Mouse (Mus musculus): Measurements from ENCODE around the gene 4933428G20Rik.

The 4933428G20Rik gene

DNA sequence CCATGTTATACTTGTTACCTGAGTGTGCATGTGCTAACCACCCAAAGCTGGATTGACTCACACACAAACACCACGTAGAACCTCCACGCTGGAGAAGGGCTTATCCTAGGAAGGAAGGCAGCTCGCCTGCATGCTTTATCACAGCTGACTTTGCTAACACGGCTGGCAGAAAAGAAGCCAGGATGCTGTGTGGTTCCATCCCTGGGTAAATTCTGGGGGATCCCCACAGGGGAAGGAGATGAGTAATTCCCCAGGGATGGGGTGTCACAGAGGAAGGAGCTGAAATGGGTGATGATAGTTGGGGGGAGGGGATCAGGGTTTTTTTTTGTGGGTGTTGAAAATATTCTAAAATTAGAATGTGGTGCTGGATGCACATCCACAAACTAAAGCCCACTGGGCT, 5.6 kb upstream of the 4933428G20Rik start:
- DNase-seq (ENCODE audit: low spot score): no peak

DNA sequence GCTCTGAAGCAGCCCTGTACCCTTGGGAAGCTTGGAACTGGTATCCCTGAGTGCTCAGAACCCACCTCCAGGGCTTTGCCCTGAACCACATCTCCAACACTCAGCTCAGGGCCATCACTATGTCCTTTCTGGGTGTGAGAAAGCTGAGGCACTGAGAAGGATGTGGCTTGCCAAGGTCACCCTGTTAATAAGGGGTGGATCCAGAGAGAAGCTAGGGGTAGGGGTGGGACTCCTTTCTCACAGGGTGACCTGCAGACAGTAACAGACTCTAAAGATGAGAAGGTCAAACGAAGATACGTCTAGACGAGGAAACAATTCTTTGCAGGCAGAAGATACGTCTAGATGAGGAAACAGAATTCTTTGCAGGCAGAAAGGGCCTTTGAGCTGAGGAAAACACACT, 2.7 kb upstream of the 4933428G20Rik start:
- DNase-seq (ENCODE audit: low spot score): no peak

- no peak for DNase-seq (ENCODE audit: low spot score)
Observed at GRCm38 (mm10) chr11:97502383-97502782, 2.2 kb upstream of the 4933428G20Rik start.

DNA sequence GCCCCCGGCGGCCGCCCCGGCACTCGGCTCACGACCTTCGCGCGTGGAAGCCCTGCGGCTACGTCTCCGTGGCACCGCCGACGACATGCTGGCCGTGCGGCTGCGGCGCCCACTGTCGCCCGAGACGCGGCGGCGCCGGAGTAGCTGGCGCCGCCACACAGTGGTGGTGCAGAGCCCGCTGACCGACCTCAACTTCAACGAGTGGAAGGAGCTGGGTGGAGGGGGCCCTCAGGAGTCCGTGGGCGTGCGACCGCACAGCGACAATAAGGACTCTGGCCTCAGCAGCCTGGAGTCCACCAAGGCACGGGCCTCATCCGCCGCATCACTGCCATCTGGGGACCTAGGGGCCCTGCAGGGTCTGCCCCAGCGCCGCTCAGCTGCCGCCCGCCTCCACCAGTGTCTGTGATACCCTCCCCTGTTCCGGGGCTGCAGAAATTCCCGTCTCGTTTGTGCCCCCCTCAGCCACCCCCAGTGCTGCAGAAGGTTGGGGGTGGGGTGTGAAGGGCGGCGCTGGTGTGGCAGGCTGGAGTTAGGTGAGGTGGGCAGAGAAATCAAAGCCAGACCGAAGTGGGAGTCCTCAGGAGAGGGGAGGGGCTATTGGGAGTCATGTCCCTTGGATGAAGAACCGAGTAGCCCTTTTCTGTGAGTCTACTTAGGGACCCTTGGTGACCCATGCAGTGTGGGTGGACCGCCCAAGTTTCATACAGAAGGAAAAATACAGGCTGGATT, 744 bp upstream of the 4933428G20Rik start:
- no peak for DNase-seq (ENCODE audit: low spot score)

DNA sequence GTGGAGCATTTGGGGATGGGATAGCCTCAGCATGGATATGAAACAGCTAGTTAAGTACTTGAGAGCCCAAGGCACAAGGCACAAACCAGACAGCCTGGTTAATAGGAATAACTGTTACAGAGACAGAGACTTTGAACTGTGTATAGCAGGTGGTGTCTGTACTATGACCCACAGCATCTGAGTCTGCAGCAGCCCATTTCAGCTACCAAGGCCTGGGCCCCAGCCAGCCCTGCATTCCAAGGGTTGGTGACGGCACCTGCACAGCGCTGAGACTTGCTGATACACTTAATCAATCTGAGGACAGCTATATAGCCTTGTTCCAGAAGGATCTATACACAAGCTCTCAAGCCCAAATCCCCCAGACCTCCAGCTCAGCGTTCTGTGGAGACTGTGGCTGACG, 2.6 kb downstream of the 4933428G20Rik start:
- DNase-seq (ENCODE audit: low spot score): no peak

GRCm38 (mm10) chr11:97492836-97493235, 7.3 kb downstream of the 4933428G20Rik start:
- DNase-seq (ENCODE audit: low spot score): no peak

- DNase-seq (ENCODE audit: low spot score): no peak
Observed at GRCm38 (mm10) chr11:97491640-97492039, 8.5 kb downstream of the 4933428G20Rik start.

DNA sequence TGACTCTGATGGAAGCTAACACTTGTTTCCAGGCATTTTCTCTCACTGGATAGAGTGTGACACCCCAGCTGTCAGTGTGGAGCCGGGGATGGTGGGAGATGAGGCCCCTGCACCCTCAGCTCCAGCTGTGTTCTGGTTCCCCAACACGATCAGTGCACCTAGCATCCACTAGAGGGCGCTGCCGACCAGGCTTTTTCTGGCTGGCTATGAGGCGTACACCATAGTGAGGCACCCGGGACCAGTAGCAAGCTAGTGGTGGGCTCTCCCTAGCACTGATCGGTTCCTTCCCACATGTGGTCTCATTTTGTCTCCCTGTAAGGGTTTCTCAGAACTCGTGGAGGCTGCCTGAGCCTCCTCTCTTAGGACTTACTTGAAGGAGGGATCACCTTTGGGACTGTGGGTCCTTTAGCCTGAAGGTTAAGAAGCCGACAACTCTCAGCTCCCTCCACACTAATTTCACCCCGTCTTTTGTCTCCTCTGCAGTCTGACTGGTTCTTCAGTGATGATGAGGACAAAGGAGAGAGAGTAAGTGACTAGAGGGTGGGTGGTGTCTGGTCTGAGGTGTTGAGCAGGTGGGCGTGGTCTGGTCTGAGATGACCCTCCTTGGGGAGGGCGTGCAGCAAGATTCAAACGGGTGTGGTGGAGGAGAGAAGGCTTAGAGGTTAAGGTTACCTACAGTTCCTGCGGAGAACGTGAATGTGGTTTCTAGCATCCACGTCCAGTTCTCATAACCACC, 10.4 kb downstream of the 4933428G20Rik start:
- DNase-seq (ENCODE audit: low spot score): no peak

DNA sequence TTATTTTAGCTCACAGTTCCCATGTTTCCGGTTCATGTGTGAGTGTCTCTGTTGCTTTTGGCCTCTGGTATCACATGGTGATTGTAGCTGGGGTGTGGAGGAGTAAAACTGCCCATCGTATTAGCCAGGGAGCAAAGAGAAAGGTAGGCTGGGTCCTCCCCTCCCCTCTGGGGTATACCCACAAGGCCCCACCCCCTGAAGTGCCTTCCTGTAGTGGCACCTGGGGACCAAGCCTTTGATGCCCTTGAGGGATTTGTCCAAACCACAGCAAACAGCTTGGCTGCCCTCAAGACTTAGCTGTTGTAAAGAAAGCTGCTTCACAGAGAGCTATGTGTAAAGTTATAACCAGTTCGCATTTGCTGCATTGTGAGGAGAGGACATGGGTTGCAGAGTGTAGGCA, 12.5 kb downstream of the 4933428G20Rik start:
- no peak for DNase-seq (ENCODE audit: low spot score)

DNA sequence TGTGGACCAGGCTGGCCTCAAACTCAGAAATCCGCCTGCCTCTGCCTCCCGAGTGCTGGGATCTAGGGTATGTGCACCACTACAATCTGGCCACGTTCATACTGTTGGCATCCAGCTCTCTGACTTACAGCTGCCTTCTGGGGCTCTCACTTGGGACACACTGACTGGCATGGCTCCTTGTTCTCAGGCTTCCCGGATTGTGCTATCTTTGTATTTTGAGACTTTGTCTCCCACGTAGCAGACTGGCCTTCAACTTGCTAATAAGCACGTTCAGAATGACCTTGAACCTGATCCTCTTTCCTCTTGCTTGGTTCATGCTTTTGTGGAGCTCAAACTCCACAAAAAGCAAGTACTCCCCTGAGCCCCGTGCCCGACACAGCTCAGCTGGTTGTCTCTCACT, 14.5 kb downstream of the 4933428G20Rik start:
- DNase-seq (ENCODE audit: low spot score): peak; percentile 32

DNA sequence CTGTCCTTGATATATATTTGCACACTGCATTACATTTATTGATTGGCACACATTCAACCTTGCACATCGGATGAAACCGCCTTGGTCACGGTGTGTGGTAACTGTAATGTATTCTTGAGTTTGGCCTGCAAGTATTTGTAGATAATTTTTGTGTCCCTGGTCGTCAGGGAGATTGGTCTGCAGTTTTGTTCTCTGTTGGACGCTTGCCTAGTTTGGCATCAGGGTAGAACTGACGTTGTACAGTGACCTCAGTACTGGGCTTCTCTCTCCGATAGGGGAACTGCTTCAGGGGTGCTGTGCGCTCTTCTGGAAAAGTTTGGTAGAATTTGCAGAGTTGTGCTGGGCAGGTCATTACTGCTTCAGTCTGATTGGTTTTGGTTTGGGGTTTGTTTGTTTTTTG, 20.3 kb downstream of the 4933428G20Rik start:
- DNase-seq (ENCODE audit: low spot score): no peak

DNA sequence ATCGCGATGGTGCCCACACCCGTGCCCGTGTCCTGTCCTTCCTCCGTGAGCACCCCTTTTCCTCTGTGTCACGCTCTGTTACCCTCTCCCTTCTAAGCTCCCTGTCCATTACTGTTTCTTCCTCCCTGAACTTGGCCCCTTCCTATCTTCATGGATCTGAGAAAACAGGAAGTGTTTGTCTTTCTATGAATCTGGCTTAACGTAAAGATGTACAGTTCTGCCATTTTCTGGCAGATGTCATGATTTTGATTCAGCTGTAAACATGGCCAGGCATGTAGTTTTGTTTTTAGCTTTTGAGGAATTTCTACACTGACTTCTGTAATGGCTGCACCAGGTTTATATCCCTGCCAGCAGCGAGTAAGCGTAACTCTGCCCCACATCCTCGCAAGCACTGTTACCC, 21.1 kb downstream of the 4933428G20Rik start:
- DNase-seq (ENCODE audit: low spot score): no peak

DNA sequence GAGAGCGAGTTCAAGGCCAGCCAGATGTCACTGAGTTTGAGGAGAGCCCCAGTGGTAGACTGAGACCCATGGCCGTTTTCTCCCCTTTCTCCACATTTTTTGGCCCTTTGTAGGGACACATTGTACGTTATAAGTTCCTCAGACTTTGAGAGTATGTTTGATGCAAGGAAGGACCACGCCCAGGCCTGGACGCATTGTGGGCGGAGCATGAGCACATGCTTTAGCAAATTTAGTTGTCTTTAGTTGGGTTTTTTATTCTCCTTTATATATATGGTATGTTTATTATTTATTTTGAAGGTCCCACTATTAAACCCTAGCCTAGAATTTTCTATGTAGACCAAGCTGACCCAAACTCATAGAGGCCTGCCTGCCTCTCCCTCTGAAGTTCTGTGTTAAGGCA, 21.8 kb downstream of the 4933428G20Rik start:
- DNase-seq (ENCODE audit: low spot score): no peak

DNA sequence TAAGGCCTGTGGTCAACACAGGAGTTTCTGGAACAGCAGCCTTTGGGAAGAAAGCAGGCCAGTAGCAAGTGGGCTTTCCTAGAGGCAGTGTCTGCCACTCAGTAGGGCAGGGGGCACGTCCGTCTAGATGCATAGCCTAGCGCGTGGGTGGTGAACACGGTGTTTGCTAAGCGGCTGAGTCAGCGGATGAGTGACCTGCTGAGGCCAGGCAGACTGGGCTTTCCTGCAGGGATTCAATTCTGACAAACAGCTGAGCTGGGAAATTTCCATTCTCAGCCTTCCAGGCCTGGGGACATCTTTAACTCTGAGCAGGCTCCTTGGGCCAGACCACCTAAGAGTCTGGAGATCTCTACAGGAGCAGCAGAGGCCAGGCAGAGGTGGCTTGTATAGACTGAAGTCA, 22.7 kb downstream of the 4933428G20Rik start:
- DNase-seq (ENCODE audit: low spot score): no peak

GRCm38 (mm10) chr11:97476334-97477095, 23.6 kb downstream of the 4933428G20Rik start:
- no peak for DNase-seq (ENCODE audit: low spot score)

DNA sequence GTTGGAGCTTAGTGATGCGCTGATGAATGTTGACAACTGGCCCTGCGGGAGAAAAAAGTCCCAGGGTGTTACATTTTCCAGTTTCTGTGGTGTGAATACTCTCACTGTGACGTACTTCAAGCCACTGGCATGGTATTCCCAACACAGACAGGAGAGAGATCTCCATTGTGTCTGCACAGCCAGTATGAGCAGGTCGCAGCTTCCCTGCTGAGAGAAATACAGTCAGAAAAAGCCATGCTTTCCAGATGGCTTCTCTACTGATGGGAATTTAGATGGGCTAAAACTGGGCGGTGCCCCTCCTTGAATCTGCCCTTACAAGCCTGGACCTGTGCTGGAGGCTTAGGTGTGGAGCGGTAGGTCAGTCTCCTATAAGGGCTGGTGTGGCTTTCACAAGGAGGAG, 28.9 kb downstream of the 4933428G20Rik start:
- no peak for DNase-seq (ENCODE audit: low spot score)

DNA sequence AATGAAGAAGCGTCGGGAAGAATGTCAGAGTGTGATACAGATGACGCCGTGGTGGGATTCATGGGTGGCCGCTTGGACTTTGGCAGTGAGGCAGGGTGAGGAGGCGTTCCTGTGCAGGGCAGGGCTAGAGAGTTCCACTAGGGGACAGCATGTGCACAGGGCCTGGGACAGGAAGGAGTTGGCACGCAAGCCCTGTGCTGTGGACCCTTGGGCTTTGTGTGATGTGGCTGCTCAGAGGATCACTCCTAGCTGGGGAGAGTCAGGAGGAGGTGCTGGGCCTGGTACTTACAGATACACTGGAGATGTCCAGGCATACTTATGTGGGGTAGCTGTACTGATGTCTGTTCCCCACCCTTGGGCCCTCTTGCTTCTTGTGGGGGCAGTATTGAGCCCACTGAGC, 30.3 kb downstream of the 4933428G20Rik start:
- DNase-seq (ENCODE audit: low spot score): no peak

GRCm38 (mm10) chr11:97468639-97469287, 31.4 kb downstream of the 4933428G20Rik start:
- peak; percentile 64 for DNase-seq (ENCODE audit: low spot score)

DNA sequence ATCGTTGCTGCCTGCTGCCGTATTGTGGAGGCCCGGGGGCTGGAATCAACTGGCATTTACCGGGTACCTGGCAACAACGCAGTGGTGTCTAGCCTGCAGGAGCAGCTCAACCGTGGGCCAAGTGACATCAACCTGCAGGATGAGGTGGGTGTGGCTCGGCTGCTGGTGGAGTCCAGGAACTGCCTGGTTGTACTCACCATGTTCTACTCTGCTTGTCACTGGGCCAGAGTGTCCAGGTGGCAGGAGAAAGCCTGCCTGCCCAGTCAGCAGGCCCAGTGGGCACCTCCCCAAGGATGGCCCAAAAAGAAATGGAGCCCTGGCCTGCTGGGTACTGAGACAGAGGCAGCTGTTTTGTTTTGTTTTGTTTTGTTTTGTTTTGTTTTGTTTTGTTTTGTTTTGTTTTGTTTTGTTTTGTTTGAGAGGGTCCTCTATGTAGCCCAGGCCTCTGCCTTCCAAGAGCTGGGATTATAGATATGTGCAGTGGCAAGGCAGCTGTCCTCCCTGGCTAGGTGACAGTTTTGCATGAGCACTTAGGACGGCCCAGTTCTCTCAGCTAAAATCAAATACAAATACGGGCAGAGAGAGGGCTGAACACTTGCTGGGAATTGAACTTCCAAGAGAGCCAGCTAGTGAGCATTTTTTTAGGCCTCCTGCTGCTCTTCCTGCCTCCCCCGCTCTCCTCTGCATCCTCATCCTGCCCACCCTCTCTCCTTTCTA, 33.5 kb downstream of the 4933428G20Rik start:
- DNase-seq (ENCODE audit: low spot score): no peak

- DNase-seq (ENCODE audit: low spot score): no peak
Observed at GRCm38 (mm10) chr11:97465957-97466356, 34.2 kb downstream of the 4933428G20Rik start.

DNA sequence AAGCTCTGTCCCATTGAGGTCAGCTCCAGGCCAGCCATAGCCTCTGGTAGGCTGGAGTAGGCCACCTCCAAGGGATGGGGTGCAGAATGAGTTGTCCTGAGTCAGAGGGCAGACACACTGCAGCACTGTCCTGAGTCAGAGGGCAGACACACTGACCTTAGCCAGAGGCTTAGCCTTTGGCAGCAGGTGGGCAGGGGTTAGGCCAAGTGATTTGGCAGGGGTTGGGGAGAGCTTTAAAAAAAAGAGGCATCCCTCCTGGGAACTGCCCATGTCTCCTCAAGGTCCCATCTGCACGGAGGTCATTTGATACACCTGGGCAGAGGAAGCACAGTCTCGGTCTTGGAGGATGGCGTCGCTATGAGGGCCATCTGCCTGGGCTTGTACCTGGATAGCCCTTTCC, 36.1 kb downstream of the 4933428G20Rik start:
- DNase-seq (ENCODE audit: low spot score): no peak

- DNase-seq (ENCODE audit: low spot score): no peak
Observed at GRCm38 (mm10) chr11:97463166-97463565, 37.0 kb downstream of the 4933428G20Rik start.
